Mouse (Mus musculus) 416B (cell line): ENCODE measurements at regions not wholly inside any gene's neighbourhood (a gene's known extent, or its start where the extent isn't known, plus 50 kb on each side); places are given as distances from the start of the nearest gene placed in this dataset.

Experiments used
- DNase-seq: peaks from one replicate; pipeline ENCODE4 v3.0.0; 2011; ENCODE audit warnings: low read depth

DNA sequence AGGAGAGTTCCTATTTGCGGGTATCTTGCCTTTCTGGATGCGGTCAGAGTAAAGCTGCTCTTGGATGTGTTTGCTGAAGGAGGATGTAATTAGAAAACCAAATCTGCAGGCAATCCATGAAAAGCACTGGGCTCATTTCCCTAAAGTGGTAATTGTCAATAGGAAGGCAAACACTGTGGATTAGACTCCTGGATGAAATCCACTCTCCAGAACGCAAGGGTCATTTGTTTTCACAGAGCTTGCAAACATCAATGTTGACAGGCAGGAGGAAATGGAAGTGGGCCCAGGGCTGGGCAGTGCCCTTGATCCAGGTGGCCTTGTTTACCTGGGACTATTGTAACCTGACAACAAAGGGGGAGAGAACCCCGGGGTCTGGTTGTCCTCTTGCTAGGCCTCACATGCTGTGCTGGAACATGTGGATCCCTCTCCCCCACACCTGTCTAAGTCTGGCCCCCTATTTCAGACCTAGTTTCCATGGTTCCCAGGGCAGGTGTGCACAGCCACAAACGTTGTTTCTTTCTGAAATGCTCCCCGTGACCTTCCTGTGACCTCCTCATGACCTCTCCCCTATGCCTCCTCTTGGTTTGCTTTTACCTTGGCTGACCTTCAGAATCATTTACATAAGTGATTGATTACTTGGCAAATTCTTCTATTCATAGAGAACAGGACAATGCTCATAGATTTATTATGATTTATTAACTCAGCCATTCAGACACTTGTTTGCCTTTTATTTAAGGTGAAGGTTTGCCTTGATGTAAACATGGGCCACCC is 197.9 kb upstream of the Cops8 start:
- DNase-seq: no peak

DNA sequence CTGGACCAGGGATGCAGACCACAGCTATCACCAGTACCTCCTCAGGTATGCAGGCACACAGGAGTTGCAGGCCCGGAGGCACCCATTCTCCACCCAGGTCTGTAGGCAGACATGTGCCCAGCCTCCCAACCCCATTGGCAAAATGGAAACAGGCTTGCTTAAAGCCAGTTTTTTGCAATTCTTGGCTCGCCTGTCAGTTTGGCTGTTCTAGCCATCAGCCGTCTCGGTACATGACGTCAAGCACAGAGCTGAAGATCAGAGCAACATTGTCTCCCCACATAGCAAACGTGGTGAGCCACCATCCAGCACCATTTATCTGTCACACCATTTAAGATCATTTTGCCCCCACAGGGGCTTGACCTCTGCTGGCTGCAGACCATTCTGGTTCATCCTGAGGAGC is 196.1 kb upstream of the Cops8 start:
- no peak for DNase-seq

DNA sequence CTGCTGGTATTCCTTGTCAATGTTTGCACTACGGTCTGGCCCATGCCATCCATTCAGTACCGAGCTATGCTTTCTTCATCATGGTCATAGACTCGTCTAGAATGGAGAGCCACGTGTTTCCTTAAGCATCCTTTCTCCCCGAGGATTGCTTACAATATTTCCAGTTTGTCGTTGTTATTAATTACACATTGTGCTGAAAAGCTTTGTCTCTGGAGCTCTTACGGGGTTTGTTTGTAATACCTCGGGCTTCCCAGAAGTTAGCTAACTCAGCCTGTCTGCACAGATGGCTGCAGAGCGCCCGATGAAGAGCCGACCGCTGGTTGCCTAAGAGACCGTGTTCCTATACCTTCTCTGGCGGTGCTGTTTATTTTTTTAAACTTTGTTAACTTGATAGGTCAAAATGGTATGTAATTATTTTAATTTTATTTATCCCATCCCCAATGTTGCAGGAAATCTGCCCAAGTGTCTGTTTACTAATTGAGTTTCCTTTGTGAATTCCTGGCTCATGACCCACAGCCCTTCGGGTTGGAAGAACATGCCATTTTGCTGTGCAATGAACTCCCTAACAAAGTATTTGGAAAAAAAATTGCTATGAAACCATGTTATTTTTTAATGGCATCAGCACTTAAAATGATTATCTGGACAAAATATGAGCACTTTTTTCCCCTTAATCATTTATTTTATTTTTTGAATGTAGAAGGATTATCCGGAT is 194.1 kb upstream of the Cops8 start:
- DNase-seq: no peak

DNA sequence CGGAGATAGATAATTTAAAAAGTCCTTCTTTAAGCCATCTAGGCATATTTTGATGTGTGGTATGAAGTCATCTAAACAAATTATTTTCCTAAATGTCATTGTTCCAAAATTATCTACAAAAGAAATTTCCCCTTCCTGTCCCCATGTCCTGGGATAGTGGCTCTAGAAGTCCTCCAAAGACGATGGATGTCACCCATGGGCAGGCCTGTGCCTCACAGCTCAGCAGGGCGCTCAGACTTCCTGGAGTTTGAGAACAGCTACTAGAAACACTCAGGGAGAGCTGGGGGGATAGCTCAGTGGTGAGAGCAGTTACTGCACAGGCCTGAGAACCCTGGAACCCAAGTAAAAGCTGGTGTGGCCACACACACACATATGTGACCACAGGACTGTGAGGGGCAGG is 193.5 kb upstream of the Cops8 start:
- no peak for DNase-seq

DNA sequence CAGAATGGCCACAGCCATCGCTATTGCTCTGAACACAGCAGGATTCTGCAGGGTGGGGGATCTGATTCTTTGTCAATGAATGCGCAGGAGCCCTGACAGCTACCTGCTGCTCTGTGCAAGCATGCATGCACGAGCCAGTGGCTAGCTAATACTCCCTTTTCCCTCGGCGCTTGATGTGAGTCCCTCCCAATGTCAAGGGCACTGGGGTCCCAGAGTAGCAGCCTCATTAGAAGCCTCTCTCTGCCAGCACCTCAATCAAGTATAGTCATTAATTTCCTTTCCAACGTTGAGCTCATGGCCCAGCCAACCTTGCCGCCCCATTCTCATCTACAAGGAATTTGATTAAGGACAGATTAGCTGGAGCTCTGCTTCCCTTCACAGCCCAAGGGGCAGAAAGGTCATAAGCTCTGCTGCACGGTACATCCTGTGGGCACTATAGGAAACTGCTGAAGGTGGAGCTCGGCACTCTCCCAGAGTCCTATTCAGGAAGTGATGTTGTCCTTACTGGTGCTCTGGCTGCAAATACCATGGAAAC is 190.2 kb upstream of the Cops8 start:
- DNase-seq: no peak

DNA sequence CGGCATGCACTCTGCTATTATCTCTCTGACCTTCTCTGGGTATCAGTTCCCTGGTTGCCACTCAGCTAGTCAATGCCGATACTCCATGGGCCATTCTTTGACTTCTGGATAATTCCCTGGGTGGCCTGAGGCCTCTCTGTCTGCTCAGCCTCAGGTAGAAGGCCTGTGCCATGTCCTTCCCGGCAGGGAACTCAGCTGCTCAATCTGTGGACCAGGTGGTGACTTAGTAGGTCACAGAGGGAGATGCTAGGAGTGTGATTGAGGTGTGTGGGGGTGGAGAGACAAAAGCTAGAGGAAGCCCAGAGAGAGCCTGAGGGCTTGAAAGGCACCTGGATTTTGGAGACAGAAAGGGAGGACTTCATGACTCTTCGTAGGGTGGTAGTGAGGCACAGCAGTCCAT is 188.0 kb upstream of the Cops8 start:
- no peak for DNase-seq

- DNase-seq: no peak
Measured at GRCm38 (mm10) chr1:90424066-90424821, 178.5 kb upstream of the Cops8 start.

DNA sequence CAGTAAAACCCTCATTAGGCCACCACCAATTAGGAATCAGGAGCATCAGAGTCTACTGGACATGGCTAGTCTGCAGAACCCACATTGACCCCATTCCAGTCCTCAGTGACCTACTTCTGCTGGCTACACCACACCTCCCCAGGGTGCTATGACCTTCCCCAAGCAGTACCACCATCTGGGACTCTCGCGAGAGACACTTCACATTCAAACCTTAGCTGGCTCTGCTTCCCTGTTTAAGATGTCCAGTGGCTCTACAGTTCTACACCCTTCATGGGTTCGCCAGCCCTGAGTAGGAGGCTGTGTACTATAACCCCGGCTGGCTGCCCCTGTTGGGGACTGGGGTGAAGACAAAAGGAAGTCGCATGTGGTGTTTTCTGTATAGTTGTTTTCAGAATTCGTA is 174.4 kb upstream of the Cops8 start:
- DNase-seq: no peak

GRCm38 (mm10) chr1:90428774-90429173 is 174.0 kb upstream of the Cops8 start:
- DNase-seq: no peak

- DNase-seq: no peak
Measured at GRCm38 (mm10) chr1:90430480-90430879, 172.3 kb upstream of the Cops8 start.

DNA sequence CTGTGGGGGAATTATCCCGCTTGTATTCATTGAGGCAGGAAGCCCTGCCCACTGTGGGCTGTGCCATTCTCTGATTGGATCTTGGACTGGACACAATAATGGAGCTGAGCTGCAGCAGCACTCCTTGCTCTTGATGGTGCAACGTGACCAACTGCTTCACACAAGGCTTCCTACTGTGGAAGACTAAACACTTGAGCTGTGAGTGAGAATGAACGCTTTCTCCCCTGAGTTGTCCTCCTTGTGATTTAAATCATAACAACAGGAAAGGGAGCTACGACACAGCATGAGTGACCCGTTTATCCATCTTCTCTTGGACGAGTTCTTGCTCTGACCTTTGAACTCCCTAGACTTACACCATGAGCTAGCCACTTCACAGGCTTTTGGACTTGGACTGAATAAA is 171.0 kb upstream of the Cops8 start:
- no peak for DNase-seq

DNA sequence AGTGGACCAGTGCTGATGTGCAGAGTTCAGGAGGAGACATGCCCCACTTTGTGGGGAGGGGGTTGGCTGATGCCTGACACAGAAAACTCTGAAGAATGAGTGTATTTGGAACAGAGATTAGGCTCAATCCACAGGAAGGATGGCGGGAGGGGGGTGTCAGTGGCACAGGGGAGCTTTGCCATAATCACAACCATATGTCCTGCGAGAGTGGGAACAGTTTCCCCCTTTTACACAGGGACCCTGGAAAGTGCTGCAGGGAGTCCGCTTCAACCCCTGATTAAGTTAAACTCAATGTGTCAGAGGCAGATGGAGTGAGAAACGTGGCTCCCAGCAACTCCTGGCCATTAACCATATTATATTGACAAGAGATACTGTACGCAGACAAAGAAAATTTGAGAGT is 168.9 kb upstream of the Cops8 start:
- no peak for DNase-seq

DNA sequence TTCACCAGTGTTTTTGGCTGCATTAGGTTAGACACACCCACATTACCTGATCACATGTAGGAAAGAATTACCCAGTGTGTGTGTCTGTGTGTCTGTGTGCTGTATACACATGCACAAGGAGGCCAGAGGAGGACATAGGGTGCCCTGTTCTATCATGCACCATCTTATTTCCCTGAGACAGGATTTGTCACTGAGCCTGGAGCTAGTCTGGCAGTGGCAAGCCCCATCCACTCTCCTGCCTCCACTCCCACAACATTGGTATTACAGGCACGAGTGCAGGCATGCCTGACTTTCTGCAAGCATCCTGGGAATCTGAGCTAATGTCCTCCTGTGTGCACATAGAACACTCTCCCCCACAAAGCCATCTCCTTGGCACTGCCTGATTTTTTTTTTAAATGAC is 162.1 kb upstream of the Cops8 start:
- DNase-seq: no peak

DNA sequence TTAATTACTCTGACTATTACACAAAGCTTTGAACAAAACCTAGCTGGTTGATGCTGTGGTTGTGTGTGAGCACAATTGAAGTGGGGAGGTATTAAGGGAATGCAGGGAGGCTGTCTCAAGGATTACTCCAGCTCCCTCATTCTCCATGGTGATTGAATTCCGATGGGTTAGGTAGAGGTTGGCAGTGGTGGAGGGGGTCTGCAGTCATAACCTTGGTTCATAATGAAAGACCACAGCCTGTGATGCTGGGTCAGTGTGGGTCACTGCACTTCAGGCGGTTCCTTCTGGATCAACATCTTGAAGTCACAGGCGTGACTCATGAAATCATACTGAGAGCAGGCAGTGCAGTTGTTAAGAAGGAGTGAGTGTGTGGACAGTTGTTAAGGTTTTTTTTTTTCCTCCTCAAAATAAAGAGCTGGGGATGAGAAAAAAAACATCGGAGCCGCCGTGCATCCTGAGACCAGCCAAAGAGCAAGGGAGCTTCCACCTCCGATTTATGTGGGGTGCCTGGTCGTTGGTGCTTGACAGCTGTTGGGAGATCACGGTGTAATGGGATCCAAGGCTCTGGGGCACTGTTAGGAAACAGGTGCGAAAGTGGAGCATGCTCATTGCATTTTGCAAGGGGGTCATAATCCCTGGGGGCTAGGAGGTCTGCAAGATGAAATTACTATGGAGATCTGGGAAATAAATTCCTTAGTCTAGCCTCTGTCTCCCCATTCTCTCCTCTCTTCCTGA is 161.5 kb upstream of the Cops8 start:
- no peak for DNase-seq

GRCm38 (mm10) chr1:90442250-90443240 is 160.2 kb upstream of the Cops8 start:
- no peak for DNase-seq

DNA sequence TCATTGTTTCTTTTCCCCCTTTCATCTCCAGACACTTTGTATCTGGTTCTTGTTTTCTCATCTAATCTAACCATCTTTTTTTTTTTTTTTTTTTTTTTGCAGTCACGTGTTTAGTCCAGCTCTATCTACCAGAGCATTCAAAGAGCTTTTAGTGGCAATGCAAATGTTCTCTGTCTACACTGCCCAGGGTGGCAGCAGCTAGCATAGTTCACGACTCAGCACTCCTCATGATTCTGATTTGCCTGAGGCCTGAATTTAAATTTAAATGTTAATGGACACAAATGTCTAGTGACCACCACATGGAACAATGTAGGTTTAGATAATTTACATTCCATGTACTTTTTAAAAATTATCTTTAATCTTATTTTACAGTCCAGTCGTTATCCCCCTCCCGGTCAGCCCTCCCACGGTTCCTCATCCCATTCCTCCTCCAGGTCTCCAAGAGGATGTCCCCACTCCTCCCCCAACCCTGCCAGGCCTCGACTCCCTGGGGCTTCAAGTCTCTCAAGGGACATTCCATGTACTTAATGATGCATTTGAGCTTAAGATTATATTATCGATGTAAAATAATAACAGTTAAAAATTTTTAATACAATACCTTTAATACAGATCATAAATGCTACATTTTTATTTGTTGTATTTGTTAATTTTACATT is 153.1 kb upstream of the Cops8 start:
- no peak for DNase-seq

DNA sequence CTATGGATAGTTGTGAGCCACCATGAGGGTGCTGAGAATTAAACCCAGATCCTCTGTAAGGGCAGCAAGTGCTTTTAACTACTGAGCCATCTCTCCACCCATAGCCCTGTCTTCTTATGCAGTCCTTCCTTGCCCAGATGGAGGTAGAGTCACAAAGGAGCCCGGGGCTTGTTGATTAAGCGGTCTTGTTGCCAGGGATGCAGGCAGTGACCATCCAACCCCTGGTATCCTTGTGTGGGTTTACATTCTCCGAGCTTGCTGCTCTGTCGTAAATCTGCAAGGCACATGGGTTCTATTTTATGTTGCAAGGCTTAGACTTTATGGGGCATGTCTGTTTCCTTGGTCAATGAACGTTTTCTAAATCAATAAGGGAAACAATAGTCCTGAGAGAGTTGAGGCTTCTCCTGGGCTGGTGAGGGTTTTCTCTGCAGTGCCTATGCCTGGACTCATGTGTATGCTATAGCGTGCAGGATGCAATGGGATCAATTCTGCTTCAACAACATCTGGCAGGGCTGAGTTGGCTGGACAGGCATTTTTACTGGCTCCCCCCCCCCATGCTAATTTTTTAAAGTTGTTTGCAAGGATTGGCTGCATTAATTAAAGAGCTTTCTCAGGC is 150.7 kb upstream of the Cops8 start:
- no peak for DNase-seq

DNA sequence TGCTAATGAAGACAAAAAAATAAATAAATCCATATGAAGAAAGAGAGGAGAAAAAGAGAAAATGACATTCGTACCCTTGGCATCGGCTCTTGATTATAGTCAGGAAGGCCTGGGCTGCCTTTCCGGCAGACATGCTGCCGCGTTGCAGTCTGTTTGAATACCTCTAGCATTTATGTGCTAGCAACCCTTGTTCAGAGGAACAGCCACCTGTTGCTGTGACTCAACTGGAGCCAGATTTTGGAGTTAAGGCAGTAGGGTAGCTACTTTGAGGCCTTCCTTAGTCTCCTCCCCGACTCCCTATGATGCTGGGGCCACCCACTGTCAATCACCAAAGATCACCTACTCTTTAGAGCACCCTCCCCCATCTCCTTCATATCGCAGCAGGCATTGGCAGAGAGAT is 148.5 kb upstream of the Cops8 start:
- no peak for DNase-seq

- DNase-seq: no peak
Measured at GRCm38 (mm10) chr1:90457396-90457795, 145.4 kb upstream of the Cops8 start.

GRCm38 (mm10) chr1:90458176-90458575 is 144.6 kb upstream of the Cops8 start:
- DNase-seq: no peak
